Mouse (Mus musculus) C2C12 (cell line): Measurements from ENCODE around the gene Med21.

Experiments used
- CEBPB ChIP-seq: IDR thresholded peaks from one replicate; pipeline ENCODE4 v1.6.1; 2011; ENCODE audit warnings: low read depth, mild to moderate bottlenecking, control low read depth, moderate library complexity
- CTCF ChIP-seq: IDR thresholded peaks from one replicate; pipeline ENCODE4 v1.5.1; 2011; ENCODE audit not compliant: control insufficient read depth, insufficient read depth, insufficient read length
- FOSL1 ChIP-seq: IDR thresholded peaks from one replicate; pipeline ENCODE4 v1.8.0; 2011; ENCODE audit warnings: mild to moderate bottlenecking, low read length; ENCODE audit not compliant: poor library complexity, insufficient read depth, severe bottlenecking
- MAX ChIP-seq: IDR thresholded peaks from one replicate; pipeline ENCODE4 v1.6.1; 2011; ENCODE audit warnings: mild to moderate bottlenecking, control low read depth
- MYOD1 ChIP-seq: IDR thresholded peaks from one replicate; pipeline ENCODE4 v1.6.1; 2011; ENCODE audit warnings: low read depth; ENCODE audit not compliant: control insufficient read depth, insufficient read length
- MYOG ChIP-seq: IDR thresholded peaks from one replicate; pipeline ENCODE4 v1.6.1; 2011; ENCODE audit not compliant: control insufficient read depth, insufficient read length; ENCODE audit errors: extremely low read depth
- USF1 ChIP-seq: IDR thresholded peaks from one replicate; pipeline ENCODE4 v1.6.1; 2011; ENCODE audit warnings: low read depth, mild to moderate bottlenecking, control low read depth, moderate library complexity

- TF ChIP-seq USF1 (no peak), MYOG (no peak), MYOD1 (no peak), CTCF (no peak), CEBPB (no peak), FOSL1 (no peak), MAX (no peak)
These were observed 55.4 kb downstream of the Med21 start for GRCm38 (mm10) chr6:146697767-146698166.
